ENCODE assay signal across 8 mouse cellular contexts in the genomic region with DNA sequence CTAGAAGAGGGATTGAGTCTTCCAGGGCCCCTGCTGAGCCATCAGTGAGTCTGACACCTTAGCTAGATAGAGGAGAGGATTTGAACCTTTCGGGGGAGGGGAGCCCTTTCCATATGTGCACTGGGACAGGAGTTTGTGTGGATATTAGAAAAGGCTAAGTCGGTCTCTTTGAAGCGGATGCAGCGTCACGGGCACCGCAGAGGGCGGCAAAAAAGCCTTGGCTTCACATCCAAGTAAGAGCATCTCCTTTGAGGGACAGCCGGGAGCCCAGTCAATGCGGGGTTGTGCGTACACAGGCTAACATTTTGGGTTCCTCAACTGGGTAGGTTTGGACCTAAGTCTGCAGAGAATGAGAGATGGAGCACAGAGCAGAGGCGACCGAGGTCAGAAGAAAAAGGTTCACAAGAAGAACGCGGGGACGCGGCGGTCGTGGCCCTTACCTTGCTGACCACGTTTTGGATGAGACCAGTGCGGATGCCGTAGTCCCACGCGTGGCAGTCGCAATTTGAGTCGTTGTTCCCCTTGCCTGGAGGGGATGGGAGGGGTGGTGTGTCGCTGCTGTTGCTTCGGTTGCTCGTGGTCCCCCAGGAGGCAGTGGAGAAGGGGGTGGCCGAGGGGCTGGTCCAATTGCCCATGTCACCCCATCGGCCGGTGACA. TPM values are rescaled to one million over a fixed set of nuclear protein-coding genes. Genes with fewer than 3 reads are reported as not detected.
A peak's percentile ranks its signal among the peaks of the same experiment; 100 is the strongest.
DNase-seq lines count a peak whose midpoint lies in the region; ATAC-seq and TF ChIP-seq lines count a peak whose summit lies in the region.

No protein-coding gene starts in this region.

- H3K9me3 ChIP-seq in forebrain, embryonic 12.5 days = no peaks in the 10 kb centered on the region
- H3K9me3 ChIP-seq in intestine, embryonic 15.5 days = no peaks in the 10 kb centered on the region
- H3K9me3 ChIP-seq in limb, embryonic 15.5 days = no peaks in the 10 kb centered on the region

- H3K9ac ChIP-seq in forebrain, embryonic 12.5 days = peak overlapping the region; percentile 98
- peak overlapping the region; percentile 75 for H3K9ac ChIP-seq in intestine, embryonic 15.5 days
- H3K9ac ChIP-seq in limb, embryonic 15.5 days = peak overlapping the region; percentile 68

- peaks cover 12% of the 10 kb centered on the region for H3K79me2 ChIP-seq in myocyte (ENCODE audit: control insufficient read depth, insufficient read depth)

- H3ac ChIP-seq in myocyte (ENCODE audit: control insufficient read depth, insufficient read length) = peak overlapping the region; percentile 63

- H3K4me1 ChIP-seq in forebrain, embryonic 12.5 days = peaks cover 44% of the 10 kb centered on the region
- H3K4me1 ChIP-seq in intestine, embryonic 15.5 days (replicated peaks) = peaks cover 25% of the 10 kb centered on the region; the same call in 1 of the 2 replicates
- H3K4me1 ChIP-seq in limb, embryonic 15.5 days = peaks cover 30% of the 10 kb centered on the region

- ATAC-seq in cerebellum, adult (ENCODE audit: insufficient number of reproducible peaks, low FRiP score, low TSS enrichment) = peak; percentile 4; the same call in 1 of the 2 replicates
- ATAC-seq in forebrain, embryonic 12.5 days (ENCODE audit: low FRiP score) = peak; percentile 21
- ATAC-seq in intestine, embryonic 15.5 days = peak; percentile 9
- ATAC-seq in limb, embryonic 15.5 days (ENCODE audit: insufficient number of reproducible peaks, low FRiP score, low TSS enrichment, low read depth) = 0 out of 2 replicates have a peak, but pooled peaks have one; percentile 20

- H3K27ac ChIP-seq in forebrain, embryonic 12.5 days = peak overlapping the region; percentile 72; the same call in 1 of the 2 replicates
- H3K27ac ChIP-seq in intestine, embryonic 15.5 days = no peak overlapping the region
- H3K27ac ChIP-seq in limb, embryonic 15.5 days = no peak overlapping the region

- TF ChIP-seq POLR2A in myocyte (IDR thresholded peaks at IDR 0.05; ENCODE audit: insufficient read length, low read depth) = no peak

- peak overlapping the region; percentile 94 for H3K4me3 ChIP-seq in forebrain, embryonic 12.5 days (replicated peaks)
- peak overlapping the region; percentile 81 for H3K4me3 ChIP-seq in intestine, embryonic 15.5 days (replicated peaks)
- peak overlapping the region; percentile 76 for H3K4me3 ChIP-seq in limb, embryonic 15.5 days
- peak overlapping the region; percentile 51 for H3K4me3 ChIP-seq in myocyte

- under 1% methylated on average over 31 of the region's 31 CpGs for WGBS in forebrain, embryonic 12.5 days
- 3% methylated on average over 31 of the region's 31 CpGs for WGBS in intestine, embryonic 15.5 days
- WGBS in limb, embryonic 15.5 days = 1% methylated on average over 31 of the region's 31 CpGs

- peak overlapping the region; percentile 92 for H3K4me2 ChIP-seq in forebrain, embryonic 12.5 days
- H3K4me2 ChIP-seq in intestine, embryonic 15.5 days (replicated peaks) = peak overlapping the region; percentile 98
- peak overlapping the region; percentile 99 for H3K4me2 ChIP-seq in limb, embryonic 15.5 days
- peak overlapping the region; percentile 92 for H3K4me2 ChIP-seq in myocyte (ENCODE audit: low read depth)

- H3K27me3 ChIP-seq in forebrain, embryonic 12.5 days = peaks cover 6% of the 10 kb centered on the region; the same call in 1 of the 2 replicates
- H3K27me3 ChIP-seq in intestine, embryonic 15.5 days (replicated peaks) = peaks cover 3% of the 10 kb centered on the region; the same call in 1 of the 2 replicates
- H3K27me3 ChIP-seq in limb, embryonic 15.5 days = peaks cover 19% of the 10 kb centered on the region; the same call in 1 of the 2 replicates
- no peaks in the 10 kb centered on the region for H3K27me3 ChIP-seq in myocyte (ENCODE audit: control insufficient read depth, insufficient read depth, insufficient read length)

- peak; percentile 30 for DNase-seq in layer of hippocampus, adult 11-12 months (ENCODE audit: low spot score)
- no peak for DNase-seq in layer of hippocampus, adult 9-10 months (ENCODE audit: low spot score)
- no peak for DNase-seq in c-Kit-positive CD71-positive TER-119-positive erythroid progenitor cells, embryonic 14.5 days (ENCODE audit: low spot score)

- peaks cover 3% of the 10 kb centered on the region for H3K36me3 ChIP-seq in forebrain, embryonic 12.5 days (replicated peaks)
- H3K36me3 ChIP-seq in intestine, embryonic 15.5 days = no peaks in the 10 kb centered on the region
- H3K36me3 ChIP-seq in limb, embryonic 15.5 days = no peaks in the 10 kb centered on the region
- H3K36me3 ChIP-seq in myocyte (ENCODE audit: control insufficient read depth, insufficient read depth) = no peaks in the 10 kb centered on the region

TF ChIP-seq in myocyte, 11 proteins besides CTCF, POLR2A, EP300 and RAD21:
- TF ChIP-seq USF1 (IDR thresholded peaks at IDR 0.05; ENCODE audit: low read depth) (no peak), TCF12 (IDR thresholded peaks at IDR 0.05; ENCODE audit: insufficient read depth, poor library complexity, severe bottlenecking) (no peak), SRF (IDR thresholded peaks at IDR 0.05; ENCODE audit: control insufficient read depth, insufficient read length, low read depth) (no peak), MAX (IDR thresholded peaks at IDR 0.05; ENCODE audit: low read depth) (no peak)

RNA-seq across cellular contexts. Expression of a gene that starts 1.1 kb away (rescaled TPM):
- polyA plus RNA-seq in forebrain, embryonic 12.5 days (2016; fragmentation: Nextera tagmentation; extraction: Ambion mirVana) = 16.4 and 19.7 TPM in 2 replicates
- polyA plus RNA-seq in intestine, embryonic 15.5 days (2015; fragmentation: Nextera tagmentation; extraction: Ambion mirVana) = 3.2 and 3.3 TPM in 2 replicates
- 4.3 and 5.6 TPM in 2 replicates for polyA plus RNA-seq in limb, embryonic 15.5 days (2015; fragmentation: Nextera tagmentation; extraction: Ambion mirVana)
- polyA plus RNA-seq in myocyte (2012; fragmentation: generic; extraction: Trizol) = 8.5 TPM
